Mouse (Mus musculus): Measurements from ENCODE around the gene Cd59a.

The Cd59a gene

DNA sequence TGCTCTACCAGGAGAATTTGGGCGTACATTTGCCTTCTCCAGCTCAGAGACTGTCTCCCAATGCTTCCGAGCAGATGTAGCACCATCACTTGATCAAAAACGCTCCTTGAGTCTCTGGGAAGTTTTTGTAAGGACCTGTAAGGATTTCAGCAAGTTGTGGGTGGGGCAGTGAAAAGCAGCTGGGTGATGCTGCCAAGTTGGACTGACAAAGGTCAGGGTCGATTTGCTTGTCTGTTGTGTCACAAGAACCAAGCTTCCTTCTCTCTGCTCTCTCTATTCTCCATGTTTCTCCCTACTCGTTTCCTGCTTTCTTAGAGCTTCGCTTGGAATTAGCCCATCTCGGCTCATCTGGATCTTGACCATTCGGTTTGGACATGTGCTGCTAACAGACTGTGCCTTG lies 46.5 kb downstream of the Cd59a start:
- no peak for DNase-seq (ENCODE audit: low spot score)

DNA sequence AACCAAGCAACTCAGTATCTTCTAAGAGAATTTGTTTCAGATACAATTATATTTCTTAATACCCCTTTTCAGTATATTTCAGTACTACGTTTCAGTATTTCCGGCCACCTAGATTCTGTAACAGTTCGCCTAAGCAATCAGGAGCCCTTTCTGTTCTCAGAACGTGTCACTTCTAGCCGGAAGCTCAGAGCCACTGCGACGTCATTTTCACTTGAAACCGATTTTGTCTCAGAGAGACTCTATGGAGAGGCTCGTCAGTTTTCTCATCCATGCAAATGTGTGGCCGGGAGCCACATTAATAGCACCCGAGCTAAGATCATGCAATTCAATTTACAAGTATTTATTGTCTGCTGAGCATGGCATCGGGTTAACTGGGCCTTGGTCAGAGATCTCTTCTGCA lies 48.4 kb downstream of the Cd59a start:
- no peak for DNase-seq (ENCODE audit: low spot score)

DNA sequence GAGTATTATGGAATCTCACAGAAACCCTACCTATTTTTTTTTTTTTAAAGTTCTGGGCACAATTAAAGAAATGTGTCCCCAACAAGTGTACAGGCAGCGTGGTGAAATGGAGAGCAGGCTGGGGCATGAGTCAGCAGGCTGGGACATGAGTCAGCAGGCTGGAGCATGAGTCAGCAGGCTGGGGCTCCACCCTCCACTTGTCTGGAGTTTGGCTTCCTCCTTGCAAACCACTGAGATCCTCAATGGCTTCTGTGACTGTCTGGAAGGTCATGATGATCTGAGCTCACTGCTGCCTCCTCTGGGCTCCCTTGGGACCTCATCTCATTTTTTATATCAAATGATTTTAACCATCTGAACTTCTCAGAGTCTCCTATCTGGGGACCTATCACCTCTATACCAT lies 50.4 kb downstream of the Cd59a start:
- DNase-seq (ENCODE audit: low spot score): no peak

DNA sequence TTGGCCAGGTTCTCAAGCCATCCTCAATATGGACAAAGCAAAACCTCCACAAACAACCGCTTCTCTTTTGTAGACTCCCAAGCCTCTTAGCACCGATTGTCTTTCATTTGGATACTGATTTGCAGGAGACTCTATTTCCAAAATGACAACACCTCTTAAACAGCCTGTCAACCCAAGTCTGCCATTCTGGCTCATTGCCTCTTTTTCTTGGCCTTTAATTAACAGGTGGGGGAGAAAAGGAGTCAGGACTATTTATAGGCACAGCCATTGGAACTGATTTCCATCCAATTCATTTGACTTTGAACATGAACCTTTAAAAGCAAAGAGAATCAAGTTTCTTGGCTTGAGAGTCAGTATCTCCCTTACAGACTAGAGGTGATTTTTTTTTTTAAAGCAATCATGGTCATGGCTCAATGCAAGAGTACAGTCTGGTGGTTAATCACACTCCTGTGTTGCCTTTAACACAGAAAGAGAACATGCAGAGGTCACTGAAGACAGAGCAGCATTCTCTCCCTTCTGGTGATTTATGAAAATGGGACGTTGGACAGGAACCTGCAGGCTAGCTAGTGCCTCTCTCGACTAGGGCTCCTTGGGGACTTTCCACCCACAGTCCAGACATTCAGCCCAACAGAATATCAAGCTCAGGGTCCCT lies 52.4 kb downstream of the Cd59a start:
- DNase-seq (ENCODE audit: low spot score): no peak

DNA sequence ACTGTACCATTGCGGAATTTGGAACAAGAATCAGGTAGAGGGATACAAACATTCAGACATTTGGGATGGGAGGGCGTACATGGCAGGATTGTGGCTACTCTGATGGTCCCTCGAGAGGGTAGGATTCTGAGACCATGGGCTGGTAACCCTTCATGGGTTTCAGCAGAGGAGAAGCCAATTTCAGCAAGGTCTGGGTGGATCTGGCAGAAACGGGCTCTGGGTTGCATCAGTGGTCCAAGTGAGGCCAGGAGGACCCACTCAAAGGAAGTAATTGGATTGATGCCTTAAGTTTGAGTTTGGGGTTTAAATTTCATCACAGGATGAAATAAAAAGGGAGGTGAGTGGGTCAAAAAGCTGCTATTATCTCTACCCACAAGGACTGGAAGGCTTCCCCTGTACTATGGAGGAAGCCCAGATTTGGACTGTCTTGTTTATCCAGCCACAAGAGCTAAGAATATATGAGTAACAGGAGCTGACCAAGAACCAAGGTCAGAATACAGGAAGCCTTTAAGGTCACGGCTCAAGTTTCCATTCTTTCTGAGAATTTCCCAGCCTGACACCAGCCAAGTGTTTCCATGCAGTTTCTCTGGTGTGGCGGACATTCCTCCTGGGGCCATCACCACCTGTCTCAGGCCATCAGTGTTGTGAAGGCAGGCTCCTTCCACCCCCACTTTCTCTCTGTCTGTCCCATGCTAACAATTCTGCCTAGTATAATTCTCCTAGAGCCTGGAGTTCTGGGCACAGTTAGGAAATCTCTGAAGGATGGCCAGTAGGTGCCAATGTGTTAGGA lies 55.2 kb downstream of the Cd59a start:
- no peak for DNase-seq (ENCODE audit: low spot score)

DNA sequence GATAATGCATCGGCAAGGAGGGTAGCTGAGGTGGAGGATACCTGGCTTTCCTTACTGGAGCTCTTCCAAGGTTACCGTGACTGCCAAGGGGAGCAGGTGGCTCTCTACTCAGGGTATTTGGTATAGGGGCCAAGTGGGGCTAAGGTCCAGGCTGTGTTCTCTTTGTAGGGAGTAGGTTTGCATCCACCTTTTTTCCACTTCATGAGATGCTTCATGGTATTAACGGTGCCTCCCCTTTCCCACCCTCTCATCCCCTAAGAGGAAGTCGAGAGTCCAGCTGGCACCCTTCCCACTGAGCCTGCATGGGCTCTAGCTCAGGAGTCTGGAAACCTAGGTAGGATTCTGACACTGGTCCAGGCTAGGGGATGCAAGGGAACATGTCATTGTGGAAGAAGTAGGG lies 57.7 kb downstream of the Cd59a start:
- no peak for DNase-seq (ENCODE audit: low spot score)

DNA sequence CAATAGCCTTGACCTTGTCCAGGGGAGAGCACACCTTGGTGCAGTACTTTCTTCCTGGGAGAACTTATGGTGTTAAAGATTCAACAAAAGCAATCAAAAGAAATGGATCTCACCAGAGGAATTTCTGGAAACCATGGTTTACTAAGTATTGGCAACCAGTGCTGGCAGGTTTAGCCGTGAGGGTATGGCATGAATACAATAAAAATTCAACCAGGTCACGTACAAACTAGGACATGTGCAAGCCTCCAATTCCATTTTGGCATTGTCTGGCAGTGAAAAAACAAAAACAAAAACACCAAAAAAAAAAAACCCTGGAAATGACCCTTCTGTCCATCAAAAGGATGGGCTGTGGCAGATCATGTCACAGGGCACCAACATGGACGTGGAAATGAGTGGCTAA lies 58.3 kb downstream of the Cd59a start:
- no peak for DNase-seq (ENCODE audit: low spot score)

DNA sequence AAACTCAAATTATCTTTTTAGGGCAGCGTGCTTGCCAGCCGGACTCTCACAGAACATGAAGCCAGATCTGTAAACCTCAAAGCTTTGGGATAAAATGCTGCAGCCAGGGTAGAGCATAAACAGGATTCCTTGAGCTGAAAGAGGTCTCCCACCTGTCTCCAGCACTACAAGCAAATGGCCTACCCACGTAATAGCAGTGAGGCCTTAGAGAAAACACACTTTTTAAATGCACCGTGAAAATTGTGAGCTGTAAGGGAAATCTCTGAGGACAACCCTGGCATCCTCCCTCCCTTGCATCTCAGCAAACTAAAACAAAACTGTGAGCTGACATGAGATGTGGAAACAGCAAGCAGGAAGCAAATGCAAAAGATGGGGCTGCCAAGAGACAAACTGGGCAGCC lies 62.2 kb downstream of the Cd59a start:
- no peak for DNase-seq (ENCODE audit: low spot score)

DNA sequence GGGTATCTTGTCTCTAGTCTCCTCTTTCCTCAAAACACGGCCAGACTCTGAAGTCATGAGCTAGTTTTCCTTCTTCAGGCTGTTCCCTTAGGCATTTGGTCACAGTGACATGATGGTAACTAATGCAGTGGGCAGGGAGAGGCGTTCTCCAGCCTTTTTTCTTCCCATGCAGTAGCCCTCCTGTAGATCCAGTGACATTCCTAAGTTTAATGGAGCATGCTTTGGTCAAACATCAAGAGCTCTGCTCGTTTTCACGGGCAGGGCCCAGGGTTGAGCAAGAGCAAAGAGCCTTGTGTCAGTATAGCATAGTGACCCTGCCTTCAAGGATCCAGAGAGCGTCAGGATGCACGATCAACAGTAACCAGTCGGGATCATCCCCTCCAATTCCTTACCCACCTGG lies 67.8 kb downstream of the Cd59a start:
- DNase-seq (ENCODE audit: low spot score): no peak

DNA sequence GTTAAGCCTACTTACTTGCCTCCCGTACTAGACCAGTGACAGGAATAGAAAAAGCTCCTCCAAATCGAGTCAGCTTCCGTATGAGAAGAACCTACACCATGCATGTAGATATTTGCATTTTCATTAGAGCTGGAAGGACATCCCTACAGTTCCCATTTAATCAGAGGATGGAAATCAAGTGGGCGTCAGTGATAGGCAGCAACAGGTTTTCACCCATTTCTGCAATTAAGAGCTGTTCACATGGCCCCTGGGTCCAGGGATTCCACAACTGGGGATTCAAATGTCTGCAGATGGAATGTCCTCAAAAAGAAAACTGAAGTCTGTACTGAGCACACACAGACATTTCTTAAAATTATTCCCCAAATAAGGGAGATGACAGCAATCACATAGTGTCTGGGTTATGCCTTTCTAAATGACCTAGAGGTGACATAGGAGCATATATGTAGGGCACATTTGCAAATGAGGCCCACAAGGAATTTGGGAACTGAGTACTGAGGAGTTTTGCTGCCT lies 68.4 kb downstream of the Cd59a start:
- DNase-seq (ENCODE audit: low spot score): no peak
